Mouse (Mus musculus): ENCODE data around the gene Nkain2.

- TF ChIP-seq CTCF (IDR thresholded peaks at IDR 0.05; ENCODE audit: control insufficient read depth, insufficient read depth, insufficient read length): no peak
- no peak for TF ChIP-seq CEBPB (IDR thresholded peaks at IDR 0.05; ENCODE audit: low read depth)
- TF ChIP-seq MAX (IDR thresholded peaks at IDR 0.05): no peak
Observed at GRCm38 (mm10) chr10:32400961-32401360, 489.3 kb downstream of the Nkain2 start.

All from C2C12 (cell line).